Mouse (Mus musculus): ENCODE results near the gene Lix1l.

The Lix1l gene

DNA sequence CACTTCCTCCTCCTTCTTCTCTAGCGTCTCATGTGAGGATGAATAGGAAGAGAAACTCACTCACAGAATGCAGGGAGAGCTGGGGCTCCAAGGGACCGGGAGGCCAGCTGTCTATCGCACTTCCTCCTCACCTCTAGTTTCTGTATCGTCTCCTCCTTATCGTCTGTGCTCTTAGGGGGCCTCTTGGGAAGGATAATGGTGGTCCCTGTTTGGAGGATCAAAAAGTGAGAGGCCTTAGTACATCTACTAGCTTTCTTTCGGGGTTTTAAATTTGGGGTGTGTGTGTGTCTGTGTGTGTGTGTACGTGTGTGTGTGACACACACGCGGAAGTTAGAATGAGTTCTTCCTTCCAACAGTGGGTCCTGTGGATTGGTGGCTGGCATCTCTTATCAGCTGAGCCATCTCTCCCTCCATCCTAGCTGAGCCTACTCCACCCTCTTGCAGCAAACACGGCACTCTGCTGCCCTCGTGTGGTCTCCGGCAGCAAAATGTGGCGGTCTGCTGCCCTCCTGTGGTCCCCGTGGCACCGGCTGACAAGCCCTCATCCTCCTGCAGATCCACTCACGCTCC lies 21.0 kb upstream of the Lix1l start:
- in situ Hi-C loops (cut with MboI, MseI) = loop anchor here (5.0 kb wide), 1 partner anchor 38 kb away; no protein-coding TSS in a partner anchor

DNA sequence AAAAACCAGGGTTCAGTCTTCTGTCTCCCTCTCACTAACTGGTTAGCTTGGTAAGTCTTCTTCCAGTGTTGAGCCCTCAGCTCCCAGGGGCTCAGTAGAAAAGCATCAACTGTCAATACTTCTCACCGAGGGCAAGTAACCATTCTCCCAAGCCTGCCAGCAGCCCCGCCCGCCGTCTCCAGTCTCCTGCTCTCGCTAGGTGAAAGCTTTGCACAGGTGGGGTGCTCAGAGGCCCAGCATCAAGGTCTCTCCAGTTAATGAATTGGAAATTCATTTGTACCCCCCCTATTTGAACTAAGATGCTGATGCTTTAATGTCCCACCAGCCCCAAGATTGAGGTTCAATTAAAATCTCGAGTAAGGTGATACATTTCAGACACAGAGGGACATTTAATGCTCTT lies 19.8 kb upstream of the Lix1l start:
- in situ Hi-C loops (cut with MboI, MseI) = loop anchor here (5.0 kb wide), 1 partner anchor 39 kb away; no protein-coding TSS in a partner anchor

DNA sequence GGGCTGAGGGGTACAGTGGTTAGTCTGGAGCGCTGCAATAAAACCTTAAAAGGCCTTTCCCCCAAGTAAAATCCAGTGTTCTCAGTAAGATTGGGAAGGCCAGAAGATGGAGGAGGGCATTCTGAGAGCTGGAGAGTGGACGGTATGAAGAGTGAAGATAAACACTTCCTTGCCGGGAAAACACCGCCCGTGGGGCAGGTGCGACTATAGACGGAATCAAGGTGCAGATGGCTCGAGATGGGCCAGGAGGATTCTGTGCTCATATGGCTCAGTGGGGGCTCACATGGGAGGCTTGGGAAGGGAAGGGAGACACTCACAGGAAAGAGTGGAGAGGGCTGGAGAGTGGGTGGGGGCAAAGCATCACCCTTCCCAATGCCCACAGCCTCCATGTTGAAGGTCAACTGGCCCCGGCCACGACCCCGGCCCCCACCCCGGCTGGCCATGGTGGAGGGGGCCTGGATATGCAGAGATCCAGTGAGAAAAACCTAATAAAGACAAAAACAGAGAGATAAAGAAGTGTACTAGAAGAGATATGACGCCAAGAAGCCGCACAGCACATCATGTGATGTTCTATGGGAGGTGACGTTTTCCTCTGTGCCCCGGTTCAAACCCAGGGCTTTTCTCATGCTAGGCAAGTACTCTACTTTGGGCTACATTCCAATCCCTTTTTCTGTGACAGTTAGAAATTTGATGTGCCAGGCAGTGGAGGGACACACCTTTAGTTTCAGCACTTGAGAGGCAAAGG lies 19.0 kb upstream of the Lix1l start:
- in situ Hi-C loops (cut with MboI, MseI) = loop anchor here (5.0 kb wide), 1 partner anchor 40 kb away; no protein-coding TSS in a partner anchor

DNA sequence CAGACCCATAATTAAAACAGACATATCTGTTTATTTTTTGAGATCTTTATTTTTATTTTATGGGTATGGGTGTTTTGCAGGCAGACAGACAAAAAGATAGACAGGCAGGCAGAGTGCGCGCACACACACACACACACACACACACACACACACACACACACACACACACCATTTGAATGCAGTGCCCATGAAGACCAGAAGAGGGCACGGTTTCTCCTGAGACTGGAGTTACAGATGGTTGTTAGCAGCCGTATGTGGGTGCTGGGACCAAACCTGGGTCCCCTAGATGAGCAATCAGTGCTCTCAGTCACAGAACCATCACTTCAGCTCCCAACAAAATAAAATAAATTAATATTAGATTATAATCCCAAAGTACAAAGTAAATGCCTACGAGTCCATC lies 17.6 kb upstream of the Lix1l start:
- in situ Hi-C loops (cut with MboI, MseI) = loop anchor here (5.0 kb wide), 1 partner anchor 41 kb away; no protein-coding TSS in a partner anchor

DNA sequence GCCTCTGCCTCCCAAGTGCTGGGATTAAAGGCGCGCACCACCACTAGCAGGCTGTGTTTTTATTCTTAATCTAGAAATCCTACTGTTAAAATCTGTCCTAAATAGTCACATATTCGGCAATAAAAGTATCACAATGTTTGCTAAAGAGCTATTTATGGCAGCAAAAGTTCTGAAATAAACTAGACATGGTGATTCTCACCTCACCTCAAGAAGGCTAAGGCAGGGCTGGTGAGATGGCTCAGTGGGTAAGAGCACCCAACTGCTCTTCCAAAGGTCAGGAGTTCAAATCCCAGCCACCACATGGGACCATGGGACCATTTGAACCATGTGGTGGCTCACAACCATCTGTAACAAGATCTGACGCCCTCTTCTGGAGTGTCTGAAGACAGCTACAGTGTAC lies 10.3 kb upstream of the Lix1l start:
- in situ Hi-C loops (cut with MboI, MseI) = no loop called here

DNA sequence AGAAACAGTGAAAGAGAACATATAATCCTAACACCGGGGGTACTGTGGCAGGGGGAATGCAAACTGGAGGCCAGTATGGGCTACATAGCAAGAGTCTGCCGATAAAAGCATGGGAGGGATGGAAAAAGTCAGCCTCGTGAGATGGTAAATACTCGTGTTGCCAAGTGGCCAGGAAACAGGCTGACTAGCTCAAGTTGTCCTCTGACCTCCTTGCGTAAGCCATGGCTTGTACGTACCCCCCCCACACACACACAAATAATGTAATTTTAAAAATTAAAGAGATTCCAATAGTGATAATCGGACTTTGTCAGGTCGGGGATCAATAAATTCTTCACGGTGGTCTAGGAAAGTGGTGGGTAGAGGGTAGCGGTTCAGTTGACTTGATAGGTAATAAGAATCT lies 7.6 kb upstream of the Lix1l start:
- in situ Hi-C loops (cut with MboI, MseI) = no loop called here

DNA sequence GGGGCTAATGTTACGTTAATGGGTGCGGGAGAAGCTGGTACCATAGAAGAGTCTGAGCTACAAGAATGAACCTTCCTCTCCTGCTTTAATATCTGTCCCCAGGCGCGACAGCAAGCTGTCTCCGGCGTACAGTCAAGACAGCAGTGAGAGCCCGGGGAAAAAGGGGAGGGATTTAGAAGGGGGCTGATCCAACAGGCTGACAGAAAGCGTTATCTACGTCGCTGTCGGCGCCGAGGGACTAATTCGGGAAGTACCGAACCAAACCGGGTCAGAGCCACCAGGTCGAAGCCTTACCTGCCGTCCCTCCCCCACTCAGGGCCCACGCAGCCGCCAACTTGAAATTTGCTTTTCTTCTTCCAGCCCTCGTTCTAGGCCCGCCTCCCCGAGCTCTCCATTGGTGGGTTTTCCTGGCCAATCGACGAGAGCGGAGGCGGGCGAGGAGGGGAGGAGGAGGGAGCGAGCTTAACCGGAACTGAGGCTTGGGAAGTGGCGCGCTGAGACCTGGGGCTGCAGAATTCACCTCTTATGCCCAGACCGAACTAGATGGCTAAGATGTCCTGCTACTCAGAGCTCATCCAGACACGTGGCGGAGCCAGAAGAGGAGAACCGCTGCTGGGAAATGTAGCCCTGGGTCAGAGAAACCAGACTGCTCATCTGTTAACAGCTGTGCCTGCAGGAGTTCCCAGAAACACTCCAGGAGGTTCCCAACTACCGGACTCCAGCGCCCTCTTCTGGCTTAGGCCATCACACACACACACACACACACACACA lies 7.0 kb upstream of the Lix1l start, which contains the start of gene Polr3gl:
Gene Polr3gl, minus strand, starts transcription at position 392 of the 771 bp plus-strand sequence.
- in situ Hi-C loops (cut with MboI, MseI) = no loop called here

DNA sequence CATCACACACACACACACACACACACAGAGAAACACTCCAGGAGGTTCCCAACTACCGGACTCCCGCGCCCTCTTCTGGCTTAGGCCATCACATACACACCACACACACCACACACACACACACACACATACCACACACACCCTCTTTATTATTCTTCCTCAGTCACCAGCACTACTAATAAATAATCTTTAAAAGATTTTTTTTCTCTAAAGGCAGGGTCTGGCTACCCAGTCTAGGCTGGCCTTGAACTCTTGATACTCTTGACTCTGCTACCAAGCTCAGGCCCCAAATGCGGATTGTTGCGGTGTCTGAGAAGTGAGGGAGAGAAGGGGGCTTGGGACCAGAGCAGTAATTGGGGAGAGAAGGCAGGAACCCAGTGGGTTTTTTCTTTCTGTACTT lies 6.1 kb upstream of the Lix1l start:
- in situ Hi-C loops (cut with MboI, MseI) = no loop called here

DNA sequence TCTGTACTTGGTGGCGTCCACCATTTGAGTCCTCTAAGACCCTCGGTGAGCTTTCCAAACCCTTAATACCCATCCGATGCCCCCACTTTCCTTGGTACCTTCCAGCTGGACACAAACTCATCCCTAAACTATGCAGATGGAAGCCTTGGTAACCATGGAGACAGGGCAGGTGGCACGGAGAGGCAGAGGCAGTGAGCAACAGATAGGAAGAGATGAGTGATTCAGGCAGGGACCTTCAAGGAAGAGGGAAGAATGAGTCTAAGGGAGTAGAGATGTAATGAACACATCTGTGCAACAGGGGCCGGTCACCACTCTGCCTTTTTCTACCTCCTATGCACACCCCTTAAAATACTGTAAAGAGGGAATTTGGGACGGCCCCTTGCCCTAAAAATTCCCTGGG lies 5.3 kb upstream of the Lix1l start:
- in situ Hi-C loops (cut with MboI, MseI) = no loop called here

DNA sequence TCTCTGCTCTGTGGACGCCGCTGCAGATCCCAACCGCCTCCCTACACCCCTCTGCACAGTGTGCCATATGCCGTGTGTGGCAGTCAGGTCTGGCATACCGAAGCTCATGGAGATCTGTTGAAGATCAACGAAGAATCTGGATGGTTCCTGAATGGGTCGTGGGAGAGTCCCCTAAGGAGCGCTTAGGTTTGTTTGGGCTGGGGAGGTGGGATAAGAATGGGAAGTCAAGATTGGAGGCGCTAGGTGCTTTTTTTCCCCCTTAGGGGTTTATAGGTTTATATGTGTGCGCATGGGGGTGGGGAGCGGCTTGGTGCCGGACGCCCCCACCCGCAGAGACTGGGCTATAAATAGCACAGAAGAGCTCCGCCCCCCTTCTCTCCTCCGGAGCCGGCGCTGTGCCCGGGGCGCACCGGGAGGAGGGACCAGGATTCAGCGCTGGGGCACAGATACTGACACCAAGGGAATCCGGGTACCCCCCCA lies 4.7 kb upstream of the Lix1l start, which contains the start of gene Ankrd34a:
Gene Ankrd34a, plus strand, starts transcription at position 409 of the 480 bp plus-strand sequence.
- in situ Hi-C loops (cut with MboI, MseI) = no loop called here

DNA sequence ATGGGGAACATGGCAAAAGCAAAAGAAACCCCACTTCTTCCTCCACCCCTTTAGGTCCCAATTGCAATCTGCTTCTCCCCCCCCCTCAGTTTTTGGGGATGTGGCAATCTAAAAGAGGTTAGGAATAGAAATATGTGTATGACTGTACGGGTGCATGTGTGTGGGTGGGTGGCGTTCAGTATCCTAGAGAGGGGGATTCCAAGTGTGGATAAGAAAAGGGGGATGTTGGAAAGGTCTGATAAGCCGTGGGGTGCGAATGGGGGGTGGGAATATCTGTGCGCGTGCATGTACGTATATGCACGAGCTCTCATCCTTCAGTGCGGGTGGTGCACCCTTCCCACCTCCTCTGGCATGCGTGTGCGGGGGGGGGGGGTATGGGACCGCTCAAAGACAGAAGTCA lies 4.1 kb upstream of the Lix1l start:
- in situ Hi-C loops (cut with MboI, MseI) = no loop called here

DNA sequence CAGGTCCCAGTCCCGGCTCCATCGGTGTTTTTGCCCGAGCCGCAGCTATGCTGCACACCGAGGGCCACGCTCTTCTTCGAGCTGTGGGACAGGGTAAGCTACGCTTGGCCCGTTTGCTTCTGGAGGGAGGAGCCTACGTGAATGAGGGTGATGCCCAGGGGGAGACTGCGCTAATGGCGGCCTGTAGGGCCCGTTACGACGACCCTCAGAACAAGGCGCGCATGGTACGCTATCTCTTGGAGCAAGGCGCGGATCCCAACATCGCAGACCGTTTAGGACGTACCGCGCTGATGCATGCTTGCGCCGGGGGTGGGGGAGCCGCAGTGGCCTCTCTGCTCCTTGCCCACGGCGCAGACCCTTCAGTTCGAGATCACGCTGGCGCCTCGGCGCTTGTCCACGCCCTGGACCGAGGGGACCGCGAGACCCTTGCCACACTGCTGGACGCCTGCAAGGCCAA lies 3.5 kb upstream of the Lix1l start:
- in situ Hi-C loops (cut with MboI, MseI) = no loop called here

DNA sequence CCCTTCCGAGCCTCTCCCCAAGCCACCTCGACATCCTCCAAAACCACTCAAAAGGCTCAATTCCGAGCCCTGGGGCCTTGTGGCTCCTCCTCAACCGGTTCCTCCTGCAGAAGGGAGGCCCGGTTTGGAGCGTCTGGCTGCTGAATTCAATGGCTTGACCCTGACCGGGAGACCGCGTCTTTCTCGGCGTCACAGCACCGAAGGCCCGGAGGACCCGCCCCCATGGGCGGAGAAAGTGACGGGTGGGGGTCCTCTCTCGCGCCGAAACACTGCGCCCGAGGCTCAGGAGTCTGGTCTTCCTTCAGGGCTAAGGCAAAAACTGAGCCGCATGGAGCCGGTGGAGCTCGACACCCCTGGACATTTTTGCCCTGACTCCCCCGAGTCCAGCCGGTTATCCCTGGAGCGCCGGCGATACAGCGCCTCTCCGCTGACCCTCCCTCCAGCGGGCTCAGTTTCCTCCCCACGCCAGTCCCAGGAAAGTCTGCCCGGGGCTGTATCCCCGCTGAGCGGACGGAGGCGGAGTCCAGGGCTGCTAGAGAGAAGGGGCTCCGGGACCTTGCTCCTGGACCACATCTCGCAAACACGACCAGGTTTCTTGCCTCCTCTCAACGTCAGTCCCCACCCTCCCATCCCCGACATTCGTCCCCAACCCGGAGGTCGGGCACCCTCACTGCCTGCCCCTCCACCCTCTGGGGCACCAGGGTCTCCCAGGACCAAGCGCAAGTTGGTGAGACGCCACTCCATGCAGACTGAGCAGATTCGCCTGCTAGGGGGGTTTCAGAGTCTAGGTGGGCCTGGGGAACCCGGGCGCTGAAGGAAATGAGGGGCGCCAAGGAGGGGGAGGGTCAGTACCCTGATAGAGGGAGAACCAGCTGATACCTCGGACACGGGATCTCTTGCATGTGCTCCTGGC lies 2.5 kb upstream of the Lix1l start:
- in situ Hi-C loops (cut with MboI, MseI) = no loop called here

DNA sequence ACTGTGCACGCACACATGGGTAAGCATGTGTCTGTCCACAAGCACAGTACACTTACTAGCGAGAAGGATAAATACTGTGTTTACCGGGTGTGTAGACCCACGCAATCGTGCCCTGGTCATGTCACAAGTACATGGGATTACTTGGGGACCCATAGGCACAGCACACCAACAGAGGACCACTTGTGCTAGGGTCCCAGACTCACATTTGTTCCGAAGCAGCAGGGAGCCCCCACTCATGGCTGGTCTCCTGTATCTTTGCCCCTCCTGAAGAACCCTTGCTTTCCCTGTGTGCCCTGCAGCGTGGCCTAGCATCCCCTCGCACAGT lies 1.9 kb upstream of the Lix1l start:
- in situ Hi-C loops (cut with MboI, MseI) = no loop called here

DNA sequence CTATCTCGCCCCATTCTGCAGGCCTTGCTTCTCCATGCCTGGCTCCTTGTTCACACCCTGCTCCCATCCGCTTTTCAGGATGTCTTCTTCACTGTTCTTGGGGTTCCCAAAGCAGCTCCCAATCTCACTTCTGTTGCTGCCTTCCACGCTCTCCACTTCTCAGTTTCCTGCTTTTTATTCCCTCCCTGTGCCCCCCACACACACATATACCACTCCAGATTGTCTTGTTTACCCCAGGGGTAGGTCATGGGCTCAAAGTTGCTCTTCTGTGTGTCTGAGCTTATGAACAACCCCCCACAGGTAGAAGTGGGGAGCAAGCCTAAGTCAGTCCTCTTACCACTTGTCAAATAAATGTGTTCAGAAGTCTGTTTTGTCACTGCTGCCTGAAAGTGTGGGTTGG lies 1.5 kb upstream of the Lix1l start:
- in situ Hi-C loops (cut with MboI, MseI) = no loop called here

DNA sequence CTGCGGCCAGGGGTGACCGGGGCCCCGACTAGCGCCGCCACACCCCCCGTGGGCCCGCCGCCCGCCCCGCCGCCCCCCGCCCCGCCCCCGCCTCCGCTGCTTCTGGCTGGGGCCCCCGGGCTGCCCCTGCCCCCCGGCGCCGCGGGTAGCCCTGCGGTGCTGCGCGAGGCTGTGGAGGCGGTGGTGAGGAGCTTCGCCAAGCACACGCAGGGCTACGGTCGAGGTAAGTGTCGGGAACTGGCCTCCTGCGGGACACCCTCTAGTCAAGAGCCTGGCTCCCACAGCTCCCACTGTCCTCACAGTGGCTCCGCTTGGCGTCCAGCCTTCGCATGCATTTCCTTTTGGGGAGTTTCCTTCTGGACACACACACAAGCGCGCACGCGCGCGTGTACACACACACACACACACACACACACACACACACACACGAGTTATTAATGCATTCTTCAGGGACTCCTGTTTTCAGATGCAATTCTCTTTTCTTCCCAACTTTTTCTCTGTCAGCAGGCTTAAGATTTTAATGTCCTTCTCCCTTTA lies 370 bp downstream of the Lix1l start:
- in situ Hi-C loops (cut with MboI, MseI) = loop anchor here (10.0 kb wide), 1 partner anchor 607 kb away; the partner anchor contains the start of gene Plekho1

DNA sequence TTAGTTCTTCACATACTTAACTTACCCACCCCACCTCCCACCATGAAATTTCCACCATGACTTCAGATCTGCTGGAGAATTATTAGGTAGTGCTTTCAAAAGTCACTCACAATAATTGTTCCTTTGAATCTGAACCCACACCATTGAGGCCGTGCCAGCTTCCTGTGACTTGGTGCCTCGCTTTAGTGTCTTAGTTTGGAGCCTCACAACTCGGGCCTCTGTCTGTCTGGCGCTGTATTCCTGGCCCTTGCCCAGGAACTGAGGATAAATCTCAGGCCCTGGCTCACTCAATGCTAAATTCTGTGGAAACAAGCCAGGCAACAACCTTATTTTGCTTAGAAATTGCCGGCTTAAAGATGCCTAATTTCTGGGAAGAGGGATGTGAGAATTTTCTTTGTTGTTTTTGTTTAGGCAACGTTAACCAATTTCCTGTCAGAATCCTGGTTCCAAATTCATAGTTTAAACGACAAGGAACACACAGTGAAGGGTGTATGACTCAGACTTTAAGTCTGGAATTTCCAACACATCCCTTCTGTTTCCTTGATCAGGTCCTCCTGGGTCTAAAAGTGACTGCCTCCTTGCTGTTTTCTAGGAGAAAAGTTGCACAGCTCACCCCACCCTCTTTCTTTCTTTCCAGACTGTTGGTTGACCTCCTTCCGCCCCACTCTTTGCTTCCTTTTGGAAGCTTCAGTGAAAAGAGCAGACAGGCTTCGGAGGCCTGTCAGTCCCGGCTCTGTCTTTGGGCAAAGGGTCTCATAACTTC lies 1.2 kb downstream of the Lix1l start:
- in situ Hi-C loops (cut with MboI, MseI) = loop anchor here (10.0 kb wide), 1 partner anchor 607 kb away; the partner anchor contains the start of gene Plekho1

DNA sequence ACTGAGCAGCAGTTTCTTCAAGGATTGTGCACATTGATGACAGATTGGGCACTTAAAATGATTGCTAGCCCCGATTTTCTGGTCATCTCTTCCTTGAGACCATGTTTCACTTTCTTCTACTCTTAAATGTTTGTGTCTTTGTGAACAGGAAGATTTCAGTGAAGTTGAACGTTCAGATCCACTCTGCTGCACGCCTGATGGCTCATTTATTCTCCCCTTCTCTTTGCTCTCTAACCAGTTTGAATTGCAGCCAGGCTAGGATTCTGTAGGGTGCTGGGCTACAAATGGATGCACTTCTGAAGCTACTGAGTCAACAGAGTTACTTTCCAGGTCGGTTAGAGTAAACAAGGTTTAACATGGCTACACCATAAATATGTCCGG lies 1.7 kb downstream of the Lix1l start:
- in situ Hi-C loops (cut with MboI, MseI) = loop anchor here (10.0 kb wide), 1 partner anchor 608 kb away; the partner anchor contains the start of gene Plekho1

DNA sequence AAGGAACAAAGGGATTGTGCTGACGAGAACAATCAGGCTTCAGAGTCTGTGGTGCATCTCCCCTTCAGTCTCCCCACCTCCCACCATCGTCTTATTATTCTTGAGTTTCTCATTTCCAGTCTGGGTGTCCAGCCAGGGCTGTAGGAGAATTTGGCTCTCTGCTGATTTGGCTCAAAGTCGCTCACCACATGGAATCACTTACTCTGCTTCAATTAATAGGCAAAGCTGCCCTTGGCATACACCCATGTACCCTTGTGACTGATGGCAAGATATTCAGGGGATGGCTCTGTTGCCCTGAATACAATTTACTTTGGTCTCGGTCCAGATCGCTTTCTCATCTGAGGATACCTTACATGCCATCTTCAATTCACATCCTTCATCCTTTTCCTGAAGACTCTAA lies 2.4 kb downstream of the Lix1l start:
- in situ Hi-C loops (cut with MboI, MseI) = loop anchor here (10.0 kb wide), 1 partner anchor 609 kb away; the partner anchor contains the start of gene Plekho1

DNA sequence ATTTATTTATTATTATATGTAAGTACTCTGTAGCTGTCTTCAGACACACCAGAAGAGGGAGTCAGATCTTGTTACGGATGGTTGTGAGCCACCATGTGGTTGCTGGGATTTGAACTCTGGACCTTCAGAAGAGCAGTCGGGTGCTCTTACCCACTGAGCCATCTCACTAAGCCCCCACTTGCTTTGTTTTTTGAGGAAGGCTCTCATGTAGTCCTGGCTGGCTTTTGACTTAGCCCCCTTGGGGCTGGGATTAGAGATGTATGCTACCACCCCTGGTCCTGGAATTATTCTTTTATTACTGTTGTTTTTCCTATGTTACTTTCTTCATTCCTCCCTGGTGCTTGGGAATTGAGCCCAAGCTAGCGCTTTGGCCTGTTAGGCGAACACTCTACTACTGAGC lies 5.1 kb downstream of the Lix1l start:
- in situ Hi-C loops (cut with MboI, MseI) = loop anchor here (10.0 kb wide), 1 partner anchor 611 kb away; the partner anchor contains the start of gene Plekho1
